Mouse (Mus musculus) myocyte (in vitro differentiated cells): ENCODE results near the gene Klf17.

Experiments used
- MYOG ChIP-seq, 3 experiments: IDR thresholded peaks; one replicate each; pipeline ENCODE4 v1.6.1; 2011; ENCODE audit warnings: control low read depth in 2 of 3, low read depth in 2 of 3, mild to moderate bottlenecking in 2 of 3; ENCODE audit not compliant: insufficient read length in 2 of 3, control insufficient read depth in 1 of 3, insufficient read depth in 1 of 3
- USF1 ChIP-seq: IDR thresholded peaks from one replicate; pipeline ENCODE4 v1.6.1; 2011; ENCODE audit warnings: low read depth, mild to moderate bottlenecking, control low read depth, moderate library complexity

DNA sequence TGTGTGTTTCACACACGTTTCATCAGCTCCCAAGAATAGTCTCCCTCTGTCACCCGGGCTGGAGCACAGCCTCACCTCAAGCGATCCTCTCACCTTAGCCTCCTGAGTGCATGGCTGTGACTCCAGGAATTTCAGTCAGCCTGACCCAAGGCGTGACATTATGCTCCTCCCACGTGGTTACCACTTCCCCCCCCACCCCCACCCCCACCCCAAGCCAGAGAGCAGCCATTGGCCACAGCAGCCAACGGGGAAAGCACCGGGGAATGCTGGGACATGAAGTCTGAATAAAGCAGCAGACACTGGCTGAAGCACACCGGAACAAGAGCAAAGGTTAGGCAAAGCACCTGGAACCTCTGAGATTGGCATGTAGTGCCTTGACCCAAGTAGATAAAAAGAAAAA, 21.5 kb upstream of the Klf17 start:
- TF ChIP-seq MYOG (IDR thresholded peaks at IDR 0.05; ENCODE audit: control insufficient read depth in 1 of 3, insufficient read depth in 1 of 3, insufficient read length in 2 of 3, low read depth in 2 of 3) (no peak), USF1 (no peak)
